Mouse (Mus musculus) forebrain, embryonic 16.5 days (tissue): ENCODE measurements at regions not wholly inside any gene's neighbourhood (a gene's known extent, or its start where the extent isn't known, plus 50 kb on each side); places are given as distances from the start of the nearest gene placed in this dataset.

Experiments
- ATAC-seq: fragments of 200-750 bp; cut with Nextera tagmentation; 2 replicates; pipeline ENCODE4 v1.8.0; 2017; ENCODE audit warnings: mild to moderate bottlenecking, moderate library complexity
- H3K27ac ChIP-seq: fragments of 300-500 bp; sonication (generic); 2 replicates; pipeline ENCODE4 v1.5.1; 2014; ENCODE audit warnings: low read length, control low read depth
- H3K27me3 ChIP-seq: fragments of 300-500 bp; sonication (generic); replicated peaks from 2 replicates; pipeline ENCODE4 v1.6.1; 2014; ENCODE audit warnings: low read length; ENCODE audit not compliant: control insufficient read depth, insufficient read depth
- H3K36me3 ChIP-seq: fragments of 300-500 bp; sonication (generic); 2 replicates; pipeline ENCODE4 v1.6.1; 2014; ENCODE audit not compliant: control insufficient read depth, insufficient read depth
- H3K4me1 ChIP-seq: fragments of 300-500 bp; sonication (generic); replicated peaks from 2 replicates; pipeline ENCODE4 v1.6.1; 2014; ENCODE audit warnings: low read length; ENCODE audit not compliant: control insufficient read depth, insufficient read depth
- H3K4me2 ChIP-seq: fragments of 300-500 bp; sonication (generic); 2 replicates; pipeline ENCODE4 v1.6.1; 2014; ENCODE audit warnings: mild to moderate bottlenecking, low read length, control low read depth
- H3K4me3 ChIP-seq: fragments of 300-500 bp; sonication (generic); replicated peaks from 2 replicates; pipeline ENCODE4 v1.5.1; 2014; ENCODE audit warnings: mild to moderate bottlenecking, low read length, control low read depth
- H3K9ac ChIP-seq: fragments of 300-500 bp; sonication (generic); replicated peaks from 2 replicates; pipeline ENCODE4 v1.6.1; 2014; ENCODE audit warnings: low read depth, low read length, control low read depth
- H3K9me3 ChIP-seq: fragments of 300-500 bp; sonication (generic); 2 replicates; pipeline ENCODE4 v1.6.1; 2016; ENCODE audit warnings: low read length; ENCODE audit not compliant: control insufficient read depth
- WGBS: fragments of 180-500 bp; shearing (Covaris S2); extraction: QIAGEN DNeasy Blood & Tissue Kit; methylation state at CpG from one replicate; pipeline ENCODE4 v1.1.7; 2014; 5-methylcytosine and 5-hydroxymethylcytosine counted together

- H3K27me3 ChIP-seq, result no peaks in the 10 kb centered on the region
- ATAC-seq, result no peak
- no peaks in the 10 kb centered on the region for H3K4me1 ChIP-seq
- H3K4me2 ChIP-seq, result no peak overlapping the region
- 91% methylated on average over 2 of the region's 2 CpGs for WGBS
- no peak overlapping the region for H3K4me3 ChIP-seq
- H3K27ac ChIP-seq, result no peak overlapping the region
- no peaks in the 10 kb centered on the region for H3K9me3 ChIP-seq
- no peak overlapping the region for H3K9ac ChIP-seq
- H3K36me3 ChIP-seq, result no peaks in the 10 kb centered on the region
Measured at GRCm38 (mm10) chr12:25259123-25259522, 162.2 kb upstream of the Id2 start.

- 0 out of 2 replicates have a peak, but pooled peaks cover 3% of the 10 kb centered on the region for H3K9me3 ChIP-seq
- H3K9ac ChIP-seq, result no peak overlapping the region
- H3K4me2 ChIP-seq, result no peak overlapping the region
- no peaks in the 10 kb centered on the region for H3K27me3 ChIP-seq
- no peaks in the 10 kb centered on the region for H3K4me1 ChIP-seq
- no peak for ATAC-seq
- no peak overlapping the region for H3K4me3 ChIP-seq
- H3K27ac ChIP-seq, result no peak overlapping the region
- 88% methylated on average over 6 of the region's 6 CpGs for WGBS
- H3K36me3 ChIP-seq, result no peaks in the 10 kb centered on the region
Measured at GRCm38 (mm10) chr12:25256268-25256667, 159.3 kb upstream of the Id2 start.

GRCm38 (mm10) chr12:25254716-25255115 lies 157.8 kb upstream of the Id2 start:
- no peak overlapping the region for H3K4me3 ChIP-seq
- no peak overlapping the region for H3K27ac ChIP-seq
- H3K9ac ChIP-seq, result no peak overlapping the region
- H3K36me3 ChIP-seq, result no peaks in the 10 kb centered on the region
- no peaks in the 10 kb centered on the region for H3K27me3 ChIP-seq
- no peaks in the 10 kb centered on the region for H3K4me1 ChIP-seq
- no peak overlapping the region for H3K4me2 ChIP-seq
- WGBS, result 89% methylated on average over 6 of the region's 6 CpGs
- ATAC-seq, result no peak
- H3K9me3 ChIP-seq, result 0 out of 2 replicates have a peak, but pooled peaks cover 3% of the 10 kb centered on the region

GRCm38 (mm10) chr12:25252776-25253510 lies 156.0 kb upstream of the Id2 start:
- Histone ChIP-seq H3K4me3 (no peak overlapping the region), H3K36me3 (no peaks in the 10 kb centered on the region), H3K9ac (no peak overlapping the region), H3K27ac (no peak overlapping the region), H3K4me2 (no peak overlapping the region), H3K4me1 (0 out of 2 replicates have a peak, but pooled peaks cover 3% of the 10 kb centered on the region), H3K27me3 (no peaks in the 10 kb centered on the region), H3K9me3 (0 out of 2 replicates have a peak, but pooled peaks cover 3% of the 10 kb centered on the region)
- 87% methylated on average over 6 of the region's 6 CpGs for WGBS
- no peak for ATAC-seq

- Histone ChIP-seq H3K9ac (no peak overlapping the region), H3K36me3 (no peaks in the 10 kb centered on the region), H3K27me3 (no peaks in the 10 kb centered on the region), H3K4me3 (no peak overlapping the region), H3K4me2 (no peak overlapping the region), H3K27ac (no peak overlapping the region), H3K9me3 (0 out of 2 replicates have a peak, but pooled peaks cover 3% of the 10 kb centered on the region), H3K4me1 (0 out of 2 replicates have a peak, but pooled peaks cover 3% of the 10 kb centered on the region)
- no peak for ATAC-seq
- 90% methylated on average over 4 of the region's 4 CpGs for WGBS
Measured at GRCm38 (mm10) chr12:25251411-25252171, 154.7 kb upstream of the Id2 start.

- H3K4me1 ChIP-seq, result 0 out of 2 replicates have a peak, but pooled peaks cover 3% of the 10 kb centered on the region
- no peak for ATAC-seq
- H3K36me3 ChIP-seq, result no peaks in the 10 kb centered on the region
- H3K4me3 ChIP-seq, result no peak overlapping the region
- H3K27me3 ChIP-seq, result no peaks in the 10 kb centered on the region
- no peak overlapping the region for H3K4me2 ChIP-seq
- H3K27ac ChIP-seq, result no peak overlapping the region
- no peak overlapping the region for H3K9ac ChIP-seq
- WGBS, result 14% methylated on average over 3 of the region's 3 CpGs
- 0 out of 2 replicates have a peak, but pooled peaks cover 3% of the 10 kb centered on the region for H3K9me3 ChIP-seq
Measured at GRCm38 (mm10) chr12:25250881-25251280, 153.9 kb upstream of the Id2 start.

GRCm38 (mm10) chr12:25248681-25249366 lies 151.9 kb upstream of the Id2 start:
- Histone ChIP-seq H3K9me3 (0 out of 2 replicates have a peak, but pooled peaks cover 3% of the 10 kb centered on the region), H3K4me1 (peaks cover 13% of the 10 kb centered on the region), H3K27ac (no peak overlapping the region), H3K36me3 (no peaks in the 10 kb centered on the region), H3K4me2 (no peak overlapping the region), H3K27me3 (no peaks in the 10 kb centered on the region), H3K4me3 (no peak overlapping the region), H3K9ac (no peak overlapping the region)
- ATAC-seq, result no peak
- WGBS, result 62% methylated on average over 13 of the region's 13 CpGs

GRCm38 (mm10) chr12:25246566-25246965 lies 149.6 kb upstream of the Id2 start:
- Histone ChIP-seq H3K27me3 (no peaks in the 10 kb centered on the region), H3K4me2 (no peak overlapping the region), H3K4me1 (peaks cover 13% of the 10 kb centered on the region), H3K27ac (no peak overlapping the region), H3K4me3 (no peak overlapping the region), H3K36me3 (no peaks in the 10 kb centered on the region), H3K9ac (no peak overlapping the region), H3K9me3 (no peaks in the 10 kb centered on the region)
- WGBS, result 70% methylated on average over 7 of the region's 7 CpGs
- no peak for ATAC-seq

GRCm38 (mm10) chr12:25245661-25246060 lies 148.7 kb upstream of the Id2 start:
- WGBS, result 75% methylated on average over 5 of the region's 5 CpGs

More at GRCm38 (mm10) chr12:25245661-25246060, 148.7 kb upstream of the Id2 start:
- no peaks in the 10 kb centered on the region for H3K27me3 ChIP-seq
- no peak overlapping the region for H3K9ac ChIP-seq
- no peaks in the 10 kb centered on the region for H3K9me3 ChIP-seq
- H3K36me3 ChIP-seq, result no peaks in the 10 kb centered on the region
- H3K4me1 ChIP-seq, result peaks cover 13% of the 10 kb centered on the region
- ATAC-seq, result no peak
- no peak overlapping the region for H3K27ac ChIP-seq
- H3K4me3 ChIP-seq, result no peak overlapping the region
- H3K4me2 ChIP-seq, result no peak overlapping the region
